Mouse (Mus musculus) neural tube, embryonic 14.5 days (tissue): ENCODE measurements at regions not wholly inside any gene's neighbourhood (a gene's known extent, or its start where the extent isn't known, plus 50 kb on each side); places are given as distances from the start of the nearest gene placed in this dataset.
A peak's percentile ranks its signal among the peaks of the same experiment; 100 is the strongest.

Source experiments
- ATAC-seq: fragments of 200-750 bp; cut with Nextera tagmentation; 2 replicates; pipeline ENCODE4 v1.8.0; 2017; ENCODE audit warnings: low read depth, mild to moderate bottlenecking, moderate TSS enrichment, moderate library complexity
- H3K27ac ChIP-seq: fragments of 300-500 bp; sonication (generic); 2 replicates; pipeline ENCODE4 v1.5.1; 2014; ENCODE audit warnings: low read depth, mild to moderate bottlenecking, control low read depth, low read length, moderate library complexity, mixed read lengths
- H3K27me3 ChIP-seq: fragments of 300-500 bp; sonication (generic); 2 replicates; pipeline ENCODE4 v1.6.1; 2014; ENCODE audit warnings: low read length; ENCODE audit not compliant: control insufficient read depth, insufficient read depth
- H3K36me3 ChIP-seq: fragments of 300-500 bp; sonication (generic); 2 replicates; pipeline ENCODE4 v1.6.1; 2014; ENCODE audit warnings: low read length, mixed read lengths; ENCODE audit not compliant: control insufficient read depth, insufficient read depth
- H3K4me1 ChIP-seq: fragments of 300-500 bp; sonication (generic); 2 replicates; pipeline ENCODE4 v1.6.1; 2014; ENCODE audit warnings: low read length; ENCODE audit not compliant: control insufficient read depth, insufficient read depth
- H3K4me2 ChIP-seq: fragments of 300-500 bp; sonication (generic); 2 replicates; pipeline ENCODE4 v1.6.1; 2014; ENCODE audit warnings: mild to moderate bottlenecking, low read depth, low read length, control low read depth
- H3K4me3 ChIP-seq: fragments of 300-500 bp; sonication (generic); 2 replicates; pipeline ENCODE4 v1.5.1; 2014; ENCODE audit warnings: low read depth, low read length, control low read depth, mixed read lengths
- H3K9ac ChIP-seq: fragments of 300-500 bp; sonication (generic); replicated peaks from 2 replicates; pipeline ENCODE4 v1.6.1; 2014; ENCODE audit warnings: low read depth, mild to moderate bottlenecking, control low read depth, low read length, mixed read lengths
- H3K9me3 ChIP-seq: fragments of 300-500 bp; sonication (generic); 2 replicates; pipeline ENCODE4 v1.6.1; 2016; ENCODE audit warnings: low read length; ENCODE audit not compliant: control insufficient read depth
- WGBS: fragments of 180-500 bp; shearing (Covaris S2); extraction: QIAGEN DNeasy Blood & Tissue Kit; methylation state at CpG from one replicate; pipeline ENCODE4 v1.1.7; 2014; 5-methylcytosine and 5-hydroxymethylcytosine counted together

DNA sequence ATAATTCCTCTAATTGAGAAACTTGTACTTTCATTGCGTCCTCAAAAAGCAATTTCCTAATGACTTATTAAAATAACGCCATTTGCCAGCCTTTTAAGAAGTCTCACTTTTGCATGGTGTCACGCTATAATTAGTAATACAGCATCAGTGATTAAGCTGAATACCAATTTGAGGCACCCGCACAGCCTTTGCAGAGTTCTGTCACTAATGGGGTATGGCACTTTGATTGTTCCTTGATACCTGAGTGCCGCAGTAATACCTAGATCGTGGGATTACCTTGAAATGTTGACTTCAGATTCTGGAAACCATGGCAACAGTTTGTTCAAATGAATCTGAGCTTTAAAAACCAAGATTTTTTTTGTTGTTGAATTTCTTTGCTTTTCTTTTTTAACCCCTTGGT is 202.7 kb upstream of the Igfbp7 start:
- H3K9me3 ChIP-seq, result no peaks in the 10 kb centered on the region; the same call in 1 of the 2 replicates
- H3K4me3 ChIP-seq, result no peak overlapping the region
- no peak overlapping the region for H3K9ac ChIP-seq
- no peaks in the 10 kb centered on the region for H3K27me3 ChIP-seq
- H3K27ac ChIP-seq, result no peak overlapping the region
- no peaks in the 10 kb centered on the region for H3K36me3 ChIP-seq
- no peak overlapping the region for H3K4me2 ChIP-seq
- no peaks in the 10 kb centered on the region for H3K4me1 ChIP-seq
- ATAC-seq, result no peak
- 80% methylated on average over 6 of the region's 6 CpGs for WGBS

DNA sequence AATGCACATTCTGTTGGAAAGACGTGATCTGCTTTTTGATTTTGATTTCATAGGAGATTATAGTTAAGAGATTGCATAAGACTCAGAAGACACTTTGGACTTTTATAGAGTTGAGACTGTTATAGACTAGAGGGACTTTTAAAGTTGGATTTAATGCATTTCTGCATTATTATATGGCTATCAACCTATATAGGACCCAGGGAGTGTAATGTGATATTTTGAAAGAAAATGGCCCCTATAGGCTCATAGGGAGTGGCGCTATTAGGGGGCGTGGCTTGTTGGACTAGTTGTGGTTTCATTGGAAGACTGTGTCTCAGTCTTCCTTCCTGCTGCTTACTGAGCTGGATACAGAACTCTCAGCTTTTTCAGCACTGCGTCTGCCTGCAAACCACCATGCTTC is 186.9 kb upstream of the Igfbp7 start:
- no peaks in the 10 kb centered on the region for H3K27me3 ChIP-seq
- no peaks in the 10 kb centered on the region for H3K36me3 ChIP-seq
- 87% methylated on average over 4 of the region's 4 CpGs for WGBS
- no peak overlapping the region for H3K27ac ChIP-seq
- no peaks in the 10 kb centered on the region for H3K9me3 ChIP-seq
- no peak for ATAC-seq
- no peak overlapping the region for H3K9ac ChIP-seq
- no peak overlapping the region for H3K4me2 ChIP-seq
- H3K4me1 ChIP-seq, result no peaks in the 10 kb centered on the region
- H3K4me3 ChIP-seq, result no peak overlapping the region

DNA sequence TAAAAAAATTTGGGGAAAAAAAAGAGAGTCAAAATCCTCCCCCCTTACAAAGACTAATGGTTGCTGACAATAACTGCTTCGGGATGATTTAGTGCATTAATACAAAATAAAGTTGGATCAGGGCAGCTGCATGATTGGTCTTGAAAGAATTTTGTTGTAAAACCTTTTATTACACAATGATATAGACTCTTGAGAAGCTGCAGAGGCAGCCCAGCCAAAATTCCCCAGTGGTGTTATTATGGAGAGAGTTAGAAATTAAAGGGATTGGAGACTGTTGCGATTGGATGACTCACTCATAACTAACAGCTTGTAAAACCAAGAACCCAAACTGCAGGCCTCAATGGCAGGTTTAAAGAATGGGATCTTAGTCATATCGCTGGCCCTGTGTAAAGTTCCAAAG is 181.4 kb upstream of the Igfbp7 start:
- no peak for ATAC-seq
- H3K4me3 ChIP-seq, result no peak overlapping the region
- no peaks in the 10 kb centered on the region for H3K36me3 ChIP-seq
- no peak overlapping the region for H3K9ac ChIP-seq
- H3K4me1 ChIP-seq, result no peaks in the 10 kb centered on the region
- H3K27me3 ChIP-seq, result no peaks in the 10 kb centered on the region
- no peak overlapping the region for H3K4me2 ChIP-seq
- H3K27ac ChIP-seq, result no peak overlapping the region
- no peaks in the 10 kb centered on the region for H3K9me3 ChIP-seq
- 91% methylated on average over 3 of the region's 3 CpGs for WGBS

DNA sequence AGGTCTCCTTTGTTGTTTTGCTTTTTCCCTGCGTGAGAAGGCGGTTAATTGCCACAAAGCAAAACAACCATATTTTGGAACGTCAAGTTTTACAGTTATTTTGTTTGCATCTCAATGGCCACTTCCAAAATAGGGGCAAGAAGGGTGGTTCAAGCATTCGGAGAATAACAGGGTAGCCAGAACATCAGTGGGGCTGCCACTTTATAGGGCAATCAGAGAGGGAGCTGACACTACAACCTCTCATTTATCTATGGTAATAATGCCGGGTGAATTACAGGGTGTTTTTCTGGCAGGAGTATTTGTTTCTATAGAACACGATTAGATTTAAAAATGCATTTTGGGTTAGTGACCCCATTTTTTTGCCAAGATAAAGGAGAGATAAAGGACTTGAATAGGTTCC is 173.9 kb upstream of the Igfbp7 start:
- H3K27me3 ChIP-seq, result no peaks in the 10 kb centered on the region
- no peak overlapping the region for H3K4me3 ChIP-seq
- H3K27ac ChIP-seq, result no peak overlapping the region
- H3K4me1 ChIP-seq, result peaks cover 18% of the 10 kb centered on the region
- peak overlapping the region; percentile 8; the same call in 1 of the 2 replicates for H3K4me2 ChIP-seq
- 11% methylated on average over 6 of the region's 6 CpGs for WGBS
- no peak overlapping the region for H3K9ac ChIP-seq
- ATAC-seq, result no peak
- H3K36me3 ChIP-seq, result no peaks in the 10 kb centered on the region
- H3K9me3 ChIP-seq, result no peaks in the 10 kb centered on the region

DNA sequence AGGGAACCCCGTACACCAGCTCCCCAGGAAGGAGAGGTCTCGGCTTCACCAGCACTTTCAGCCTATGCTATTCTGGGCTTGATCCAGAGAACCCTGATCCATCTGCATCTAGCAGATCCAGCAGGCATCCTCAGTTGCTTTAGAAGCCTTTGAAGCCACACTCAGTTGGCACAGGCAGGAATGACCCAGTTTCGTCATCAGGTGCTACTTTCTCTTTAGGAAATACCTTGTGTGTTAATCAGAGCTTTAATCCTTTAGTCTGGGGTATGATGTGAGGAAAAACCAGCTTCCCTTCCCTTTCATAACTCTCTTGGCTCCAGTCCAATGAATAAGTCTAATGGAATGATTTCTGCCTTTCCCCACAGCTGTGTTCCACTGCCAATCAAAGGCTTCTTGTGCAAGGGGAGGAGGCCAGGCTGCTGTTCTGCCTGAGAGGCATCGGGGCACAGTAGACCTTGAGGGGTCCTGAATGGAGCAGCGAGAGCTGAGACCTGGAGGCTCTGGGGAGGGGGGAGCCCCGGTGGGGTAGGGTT is 173.3 kb upstream of the Igfbp7 start:
- H3K9ac ChIP-seq, result no peak overlapping the region
- H3K4me1 ChIP-seq, result peaks cover 18% of the 10 kb centered on the region
- H3K27ac ChIP-seq, result no peak overlapping the region
- H3K27me3 ChIP-seq, result no peaks in the 10 kb centered on the region
- ATAC-seq, result peak; percentile 81
- WGBS, result 36% methylated on average over 6 of the region's 6 CpGs
- no peaks in the 10 kb centered on the region for H3K9me3 ChIP-seq
- no peak overlapping the region for H3K4me3 ChIP-seq
- H3K36me3 ChIP-seq, result no peaks in the 10 kb centered on the region
- peak overlapping the region; percentile 8; the same call in 1 of the 2 replicates for H3K4me2 ChIP-seq

DNA sequence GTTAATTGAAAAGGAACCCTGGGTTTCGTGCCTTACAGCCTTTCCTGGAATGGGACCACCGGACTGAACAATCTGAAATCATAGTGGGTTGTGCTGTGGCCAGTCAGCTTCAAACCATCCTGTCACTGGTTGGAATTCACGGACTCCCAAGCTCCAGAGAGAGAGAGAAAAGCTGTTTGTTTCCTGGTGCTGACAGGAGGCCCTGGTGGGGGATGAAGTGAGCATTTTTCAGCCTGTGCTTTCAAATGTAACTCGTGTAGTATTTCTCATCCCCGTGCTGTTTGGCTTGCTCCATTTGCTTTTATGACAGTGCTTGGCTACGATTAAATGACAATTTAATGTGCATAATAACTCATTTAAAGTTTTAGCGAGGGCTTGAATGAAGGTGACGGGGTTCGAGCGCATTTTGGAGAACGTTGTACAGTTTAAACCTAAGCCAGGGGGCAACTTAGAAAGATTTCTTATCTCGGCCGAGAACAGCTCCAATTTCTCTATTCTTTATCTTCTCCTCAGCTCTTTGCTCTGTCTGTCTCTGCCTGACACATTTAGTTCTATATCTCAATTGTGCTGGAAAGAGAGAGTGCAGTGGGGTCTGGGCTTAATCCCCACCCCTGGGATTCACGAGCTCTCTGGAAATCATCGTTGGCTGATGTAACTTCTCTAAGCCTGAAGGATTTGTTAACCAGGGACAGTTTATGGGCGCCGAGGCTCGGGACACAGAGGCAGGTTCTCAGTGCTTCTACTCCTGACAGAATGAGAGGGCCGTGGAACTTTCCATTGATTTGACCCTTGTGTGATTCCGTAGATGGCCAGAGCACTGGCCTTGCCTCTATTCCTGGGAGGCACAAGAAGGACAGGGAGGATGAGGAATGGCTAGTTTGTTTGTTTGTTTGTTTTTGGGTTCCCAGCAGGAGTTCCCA is 172.2 kb upstream of the Igfbp7 start:
- H3K9ac ChIP-seq, result no peak overlapping the region
- no peak overlapping the region for H3K4me3 ChIP-seq
- no peaks in the 10 kb centered on the region for H3K9me3 ChIP-seq
- no peak; the same call in 1 of the 2 replicates for ATAC-seq
- H3K36me3 ChIP-seq, result no peaks in the 10 kb centered on the region
- peaks cover 18% of the 10 kb centered on the region for H3K4me1 ChIP-seq
- 33% methylated on average over 20 of the region's 20 CpGs for WGBS
- peak overlapping the region; percentile 26; the same call in 1 of the 2 replicates for H3K4me2 ChIP-seq
- no peak overlapping the region for H3K27ac ChIP-seq
- no peaks in the 10 kb centered on the region for H3K27me3 ChIP-seq

DNA sequence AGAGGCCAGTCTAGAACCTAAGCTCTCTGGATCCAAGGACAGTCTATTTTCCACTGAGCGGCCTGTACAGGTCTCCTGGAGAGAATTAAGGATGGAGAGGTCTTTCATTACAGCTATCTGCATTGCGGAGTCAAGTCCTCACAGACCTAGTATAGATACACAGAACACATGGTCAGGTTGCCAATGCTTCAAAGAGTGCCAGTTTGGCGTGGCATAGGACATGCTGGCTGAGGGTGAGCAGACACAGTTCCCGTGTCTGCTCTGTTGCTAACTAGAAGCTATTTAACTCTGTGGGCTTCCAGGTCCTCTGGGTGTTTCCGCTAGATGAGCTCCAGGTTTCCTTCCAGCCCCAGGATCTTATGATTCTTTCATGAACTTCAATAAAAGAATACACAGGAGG is 169.0 kb upstream of the Igfbp7 start:
- no peak overlapping the region for H3K4me2 ChIP-seq
- H3K9ac ChIP-seq, result no peak overlapping the region
- no peak for ATAC-seq
- 80% methylated on average over 5 of the region's 5 CpGs for WGBS
- H3K4me3 ChIP-seq, result no peak overlapping the region
- no peaks in the 10 kb centered on the region for H3K36me3 ChIP-seq
- H3K27me3 ChIP-seq, result no peaks in the 10 kb centered on the region
- peaks cover 16% of the 10 kb centered on the region for H3K4me1 ChIP-seq
- H3K9me3 ChIP-seq, result no peaks in the 10 kb centered on the region
- H3K27ac ChIP-seq, result no peak overlapping the region

DNA sequence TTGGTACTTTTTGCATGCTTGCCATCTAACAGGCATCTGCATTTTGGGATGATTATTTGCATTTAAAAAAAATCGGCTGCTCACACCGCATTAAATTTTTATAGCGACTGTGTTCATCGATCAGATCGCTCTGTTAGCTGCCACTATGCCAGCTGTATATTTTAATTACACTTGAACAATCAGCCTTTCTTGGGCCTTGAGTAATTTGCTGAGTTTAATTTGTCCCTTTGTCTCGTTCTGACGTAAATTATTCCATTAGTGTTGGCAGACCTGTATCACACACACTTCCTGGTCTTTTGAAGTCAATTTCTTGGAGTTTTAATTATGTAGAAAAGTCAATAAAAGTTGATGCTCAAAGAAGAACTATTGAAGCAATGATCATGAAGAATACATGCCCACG is 167.9 kb upstream of the Igfbp7 start:
- H3K9ac ChIP-seq, result no peak overlapping the region
- no peak overlapping the region for H3K4me2 ChIP-seq
- peak; percentile 35; the same call in 1 of the 2 replicates for ATAC-seq
- H3K9me3 ChIP-seq, result no peaks in the 10 kb centered on the region
- peaks cover 7% of the 10 kb centered on the region for H3K4me1 ChIP-seq
- H3K4me3 ChIP-seq, result no peak overlapping the region
- WGBS, result 26% methylated on average over 8 of the region's 8 CpGs
- H3K36me3 ChIP-seq, result no peaks in the 10 kb centered on the region
- H3K27ac ChIP-seq, result no peak overlapping the region
- no peaks in the 10 kb centered on the region for H3K27me3 ChIP-seq

DNA sequence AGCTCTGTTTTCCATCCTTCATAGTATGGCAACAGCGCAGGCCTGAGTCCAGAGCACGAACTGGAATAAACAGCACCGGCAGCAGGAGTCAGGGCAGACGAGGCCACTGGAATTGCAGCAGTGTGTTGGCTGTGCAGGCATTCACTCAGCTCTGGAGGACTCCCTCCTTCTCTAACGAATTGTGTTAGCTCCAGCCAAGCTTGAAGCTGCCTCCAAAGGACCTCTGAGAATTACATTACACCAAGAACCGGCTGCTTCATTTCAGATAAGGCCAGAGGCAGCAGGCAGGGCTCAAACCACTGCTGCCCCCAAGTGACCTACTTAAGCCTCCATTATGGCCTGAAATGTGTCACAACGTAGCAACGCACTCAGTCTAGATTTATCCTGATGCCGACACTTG is 162.5 kb upstream of the Igfbp7 start:
- H3K36me3 ChIP-seq, result no peaks in the 10 kb centered on the region
- no peak overlapping the region for H3K27ac ChIP-seq
- H3K9ac ChIP-seq, result no peak overlapping the region
- H3K27me3 ChIP-seq, result no peaks in the 10 kb centered on the region
- H3K4me1 ChIP-seq, result no peaks in the 10 kb centered on the region
- 67% methylated on average over 9 of the region's 9 CpGs for WGBS
- ATAC-seq, result no peak; the same call in 1 of the 2 replicates
- H3K9me3 ChIP-seq, result no peaks in the 10 kb centered on the region
- no peak overlapping the region for H3K4me2 ChIP-seq
- no peak overlapping the region for H3K4me3 ChIP-seq
